Comparison of ENCODE assay signal across 8 mouse cellular contexts in genomic region chr1:105971490-105972170, GRCm38 (mm10). TPM values are rescaled to one million over a fixed set of nuclear protein-coding genes. Genes with fewer than 3 reads are reported as not detected.
DNase-seq lines count a peak whose midpoint lies in the region; ATAC-seq and TF ChIP-seq lines count a peak whose summit lies in the region.
"Had no signal": no experiment of that assay in that cellular context is flagged by ENCODE, and none has a peak within 500 bp of the region (broad histone marks: within the 10 kb centered on the region; RNA-seq: fewer than 3 reads in every experiment).

No protein-coding gene starts in this region.

- TF ChIP-seq EP300 in liver, postnatal 0 days (IDR thresholded peaks at IDR 0.05; ENCODE audit: low read depth), result 0 out of 2 replicates have a peak, but pooled peaks have one; percentile 5
- no peak for TF ChIP-seq EP300 in stomach, postnatal 0 days (optimal IDR thresholded peaks at IDR 0.05)

- H3K36me3 ChIP-seq in liver, postnatal 0 days (replicated peaks; ENCODE audit: insufficient read depth, low read length), result no peaks in the 10 kb centered on the region
- H3K36me3 ChIP-seq in stomach, postnatal 0 days (ENCODE audit: control insufficient read depth, insufficient read depth, low read length), result no peaks in the 10 kb centered on the region
- H3K36me3 ChIP-seq: neural tube, embryonic 13.5 days had no signal

- peak overlapping the region; percentile 42 for H3K4me3 ChIP-seq in liver, postnatal 0 days (ENCODE audit: low read depth, low read length)
- H3K4me3 ChIP-seq in stomach, postnatal 0 days (ENCODE audit: low read depth, low read length), result peak overlapping the region; percentile 25
- H3K4me3 ChIP-seq: neural tube, embryonic 13.5 days had no signal

- WGBS in liver, postnatal 0 days (ENCODE audit: insufficient replicate concordance), result 14% methylated on average over 10 of the region's 10 CpGs
- WGBS in stomach, postnatal 0 days, result 31% methylated on average over 10 of the region's 10 CpGs

- DNase-seq in adrenal gland, adult 2 months, result peak; percentile 67
- DNase-seq in heart, postnatal 14 days, result peak; percentile 12 to 42
- peak; percentile 47 for DNase-seq in liver, postnatal 0 days
- DNase-seq in stomach, postnatal 0 days (ENCODE audit: low spot score), result no peak
- DNase-seq in testis, postnatal 10 days (ENCODE audit: low spot score), result no peak
- DNase-seq in ovary, postnatal 14 days (ENCODE audit: low spot score), result no peak

- H3K4me1 ChIP-seq in liver, postnatal 0 days (ENCODE audit: insufficient read depth), result peaks cover 23% of the 10 kb centered on the region
- no peaks in the 10 kb centered on the region for H3K4me1 ChIP-seq in stomach, postnatal 0 days (replicated peaks; ENCODE audit: control insufficient read depth, insufficient read depth)
- H3K4me1 ChIP-seq: neural tube, embryonic 13.5 days had no signal

- H3K9ac ChIP-seq in liver, postnatal 0 days (replicated peaks), result peak overlapping the region; percentile 62
- H3K9ac ChIP-seq in stomach, postnatal 0 days (ENCODE audit: low read length), result peak overlapping the region; percentile 51
- H3K9ac ChIP-seq: neural tube, embryonic 13.5 days had no signal

- intact Hi-C loops in heart, postnatal 14 days (cut with DNase I), result loop anchor here (2.0 kb wide), 1 partner anchor 79 kb away; no protein-coding TSS in a partner anchor

- H3K27me3 ChIP-seq in liver, postnatal 0 days (ENCODE audit: insufficient read depth, low read length), result no peaks in the 10 kb centered on the region
- H3K27me3 ChIP-seq in stomach, postnatal 0 days (ENCODE audit: control insufficient read depth, insufficient read depth, low read length), result no peaks in the 10 kb centered on the region
- H3K27me3 ChIP-seq: neural tube, embryonic 13.5 days had no signal

- no peak for TF ChIP-seq CTCF in liver, postnatal 0 days (IDR thresholded peaks at IDR 0.05; ENCODE audit: low read depth)
- TF ChIP-seq CTCF in stomach, postnatal 0 days (IDR thresholded peaks at IDR 0.05; ENCODE audit: low read depth), result no peak

- no peaks in the 10 kb centered on the region for H3K9me3 ChIP-seq in liver, postnatal 0 days (ENCODE audit: low read length)
- H3K9me3 ChIP-seq in stomach, postnatal 0 days (ENCODE audit: control insufficient read depth, low read length), result no peaks in the 10 kb centered on the region
- H3K9me3 ChIP-seq: neural tube, embryonic 13.5 days had no signal

- H3K27ac ChIP-seq in liver, postnatal 0 days (ENCODE audit: low read depth), result peak overlapping the region; percentile 87
- H3K27ac ChIP-seq in stomach, postnatal 0 days (replicated peaks), result peak overlapping the region; percentile 56; the same call in 1 of the 2 replicates
- H3K27ac ChIP-seq: neural tube, embryonic 13.5 days had no signal

- peak; percentile 85 for ATAC-seq in CD4-positive, CD25-positive, alpha-beta regulatory T cell, adult 4 months
- ATAC-seq in liver, postnatal 0 days, result peak; percentile 68
- ATAC-seq in stomach, postnatal 0 days (ENCODE audit: low FRiP score, low TSS enrichment), result no peak

- H3K4me2 ChIP-seq in liver, postnatal 0 days (ENCODE audit: low read depth, low read length), result peak overlapping the region; percentile 72
- H3K4me2 ChIP-seq in stomach, postnatal 0 days (replicated peaks; ENCODE audit: low read depth), result peak overlapping the region; percentile 48
- H3K4me2 ChIP-seq: neural tube, embryonic 13.5 days had no signal

RNA-seq across cellular contexts. Expression of gene Zcchc2, which starts 18.6 kb away (rescaled TPM):
- polyA plus RNA-seq in CD4-positive, CD25-positive, alpha-beta regulatory T cell, adult 4 months (2017; shearing (Covaris generic)), result 1 to 10 TPM; 7.3 to 8.8 TPM
- 10 to 100 TPM; 13.3 to 21.2 TPM for total RNA-seq in adrenal gland, adult 2 months (2021)
- 17.2 and 18.3 TPM in 2 replicates for polyA plus RNA-seq in adrenal gland, adult 2 months (2012; rRNA removed)
- 10 to 100 TPM in 1 of 2 experiments, 1 to 10 TPM in 1; 8.6 to 10.4 TPM for total RNA-seq in heart, postnatal 14 days (2021)
- 1.4 and 1.6 TPM in 2 replicates for polyA plus RNA-seq in liver, postnatal 0 days (2015; fragmentation: Nextera tagmentation; extraction: Ambion mirVana)
- 1.2 and 1.5 TPM in 2 replicates for polyA plus RNA-seq in stomach, postnatal 0 days (2015; fragmentation: Nextera tagmentation; extraction: Ambion mirVana)

Comparison
In these comparisons a context has a peak if more than half of its experiments do, and no peak if none do; other contexts are left out.
1. DNase-seq: peak in adrenal gland, adult 2 months (single experiment), heart, postnatal 14 days (2 of 2) and liver, postnatal 0 days (single experiment); none in stomach, postnatal 0 days (single experiment), testis, postnatal 10 days (single experiment) and ovary, postnatal 14 days (single experiment).